Mouse (Mus musculus): ENCODE data around the gene Pld3. TPM values are rescaled to one million over a fixed set of nuclear protein-coding genes. Genes with fewer than 3 reads are reported as not detected.

Pld3 gene
- total and polyA plus RNA-seq, 3 experiments, result 111 to 253 (median 179) TPM

DNA sequence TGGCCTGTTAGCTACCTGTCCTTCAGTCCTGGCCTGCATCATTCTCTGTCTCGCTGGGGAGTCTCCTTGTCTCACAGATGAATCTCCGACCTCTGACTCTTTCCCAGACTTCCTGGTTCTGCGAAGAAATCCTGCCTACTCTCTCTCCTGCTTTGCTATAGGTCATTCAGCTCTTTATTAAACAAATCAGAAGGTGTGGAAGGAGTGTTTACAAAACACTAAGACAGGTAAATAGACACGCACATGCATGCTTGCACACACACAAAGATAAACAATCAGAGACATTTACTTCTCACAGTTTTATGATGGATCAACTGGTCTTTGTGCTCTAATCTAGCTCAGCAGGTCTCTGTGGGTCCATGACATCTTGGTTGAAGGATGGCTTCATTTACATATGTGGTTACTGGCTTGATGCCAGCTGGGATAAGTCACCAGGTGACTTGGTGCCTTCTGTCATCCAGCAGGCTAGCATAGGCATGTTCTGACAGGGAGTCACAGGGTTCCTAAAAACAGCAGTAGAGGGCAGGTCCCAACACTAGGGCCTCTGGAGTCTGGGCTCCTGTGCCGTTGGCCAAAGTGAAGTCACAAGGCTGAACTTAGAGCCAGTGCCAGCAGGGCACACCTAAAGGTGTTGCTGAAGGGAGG is 16.7 kb upstream of the Pld3 start:
- DNase-seq, result no peak

DNA sequence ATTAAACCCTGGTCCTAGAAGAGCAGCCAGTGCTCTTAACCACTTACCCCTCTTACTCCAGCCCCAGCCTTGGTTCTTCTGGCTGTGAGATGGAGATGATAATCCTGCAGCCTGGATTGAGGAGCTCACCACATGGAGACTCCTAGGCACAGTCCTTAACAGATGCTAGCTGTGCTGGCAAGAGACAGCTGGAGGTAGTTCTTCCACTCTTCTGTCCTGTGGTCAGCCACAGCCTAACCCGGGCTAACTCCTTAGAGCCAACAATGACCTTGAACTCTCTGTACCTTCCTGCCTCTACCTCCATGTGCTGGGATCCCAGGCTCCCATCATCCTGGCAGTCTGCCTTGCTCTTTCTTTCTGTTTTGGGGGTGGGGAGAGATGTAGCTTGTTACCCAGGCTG is 8.0 kb upstream of the Pld3 start:
- DNase-seq, result no peak

DNA sequence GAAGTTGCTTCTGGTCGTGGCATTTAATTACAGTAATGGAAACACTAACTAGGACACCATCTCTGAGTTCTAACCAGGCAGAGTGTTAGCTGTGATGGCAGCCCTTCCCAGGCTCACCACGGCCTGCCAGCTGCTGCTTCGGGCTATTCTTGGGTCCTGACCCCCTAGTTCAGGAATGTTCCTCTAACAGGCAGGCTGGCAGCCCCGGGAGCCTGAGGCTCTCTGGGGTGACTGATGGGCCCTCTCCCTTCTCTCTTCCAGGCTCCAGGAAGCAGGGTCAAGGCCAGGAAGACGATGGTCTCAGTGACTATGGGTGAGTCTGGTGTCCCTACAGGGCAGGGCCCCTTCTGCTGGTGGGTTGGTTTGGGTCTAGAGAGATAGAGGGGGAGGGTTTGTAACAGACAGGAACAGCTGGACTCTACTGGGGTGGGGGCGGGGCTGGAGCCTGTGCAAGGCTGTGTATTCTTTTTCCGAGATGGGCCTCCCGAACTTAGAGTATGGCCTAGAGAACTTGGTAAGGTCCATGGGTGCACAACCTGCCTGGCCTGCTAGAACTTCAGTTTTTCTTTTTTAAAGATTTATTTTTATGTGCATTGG is 7.4 kb upstream of the Pld3 start:
- DNase-seq, result no peak

DNA sequence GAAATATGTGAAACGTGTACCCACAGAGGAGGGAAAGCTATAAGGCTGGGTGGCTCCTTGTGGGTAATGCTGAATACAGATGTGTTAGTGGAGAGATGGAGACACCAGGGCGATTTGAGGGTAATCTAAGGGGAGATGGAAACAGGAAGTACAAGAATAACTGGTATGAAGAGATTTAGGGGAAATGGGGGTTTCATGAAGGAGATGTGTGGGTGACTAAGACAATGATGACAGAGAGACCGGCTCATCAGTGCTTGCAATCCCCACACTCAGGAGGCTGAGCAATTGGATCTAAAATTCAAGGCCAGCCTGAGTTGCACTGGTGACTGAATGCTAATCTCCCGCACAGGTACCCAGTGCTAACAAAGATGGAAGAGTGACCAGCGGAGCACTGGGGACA is 948 bp downstream of the Pld3 start:
- peak; percentile 36 for DNase-seq

DNA sequence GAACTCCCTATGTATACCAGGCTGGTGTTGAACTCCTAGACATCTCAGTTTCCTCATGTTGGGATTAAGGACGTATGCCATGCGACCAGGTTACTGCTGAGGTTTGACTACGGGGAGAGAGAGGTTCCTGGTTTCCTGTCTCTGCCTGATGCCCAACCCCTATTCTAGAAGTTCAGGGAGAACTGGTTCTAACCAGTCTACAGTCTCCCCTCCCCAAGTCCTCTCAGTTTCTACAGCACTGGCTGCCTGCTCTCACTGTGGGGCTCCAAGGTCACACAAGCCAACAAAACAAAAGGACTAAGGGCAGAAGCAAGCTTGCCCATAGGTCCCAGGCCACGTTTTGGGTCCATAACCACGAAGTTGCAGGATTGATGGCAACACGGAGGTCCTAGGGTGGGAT is 3.4 kb downstream of the Pld3 start:
- no peak for DNase-seq

DNA sequence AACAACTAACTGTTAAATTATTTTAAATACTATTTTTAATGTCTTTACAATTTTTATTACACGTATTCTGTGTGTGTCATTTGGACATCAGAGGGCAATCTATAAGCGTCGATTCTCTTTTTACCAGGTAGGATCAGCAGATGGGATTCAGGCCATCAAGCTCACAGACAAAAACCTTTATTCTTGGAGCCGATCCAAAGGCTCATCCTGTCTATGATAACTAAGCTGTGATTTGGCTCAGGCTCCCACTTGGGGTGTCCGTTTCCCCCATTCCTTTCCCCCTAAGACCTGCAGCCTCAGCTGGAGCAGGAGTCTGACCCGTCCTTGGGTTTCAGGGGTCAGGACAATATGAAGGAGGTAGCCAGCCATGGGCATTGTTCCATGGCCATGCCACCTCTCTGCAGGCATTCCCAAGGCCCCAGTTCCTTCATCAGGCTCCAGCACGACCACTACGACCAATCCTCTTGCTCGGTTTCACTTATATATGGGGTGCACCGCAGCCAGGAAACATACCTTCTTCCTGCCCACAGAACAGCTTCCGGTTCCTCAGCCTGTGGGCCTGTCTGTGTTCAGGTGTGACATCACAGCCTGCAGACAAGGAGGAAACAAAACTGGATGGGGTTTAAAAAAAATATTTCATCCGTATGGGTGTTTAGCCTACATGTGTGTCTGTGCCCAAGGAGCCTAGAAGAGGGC is 8.2 kb downstream of the Pld3 start:
- no peak for DNase-seq

DNA sequence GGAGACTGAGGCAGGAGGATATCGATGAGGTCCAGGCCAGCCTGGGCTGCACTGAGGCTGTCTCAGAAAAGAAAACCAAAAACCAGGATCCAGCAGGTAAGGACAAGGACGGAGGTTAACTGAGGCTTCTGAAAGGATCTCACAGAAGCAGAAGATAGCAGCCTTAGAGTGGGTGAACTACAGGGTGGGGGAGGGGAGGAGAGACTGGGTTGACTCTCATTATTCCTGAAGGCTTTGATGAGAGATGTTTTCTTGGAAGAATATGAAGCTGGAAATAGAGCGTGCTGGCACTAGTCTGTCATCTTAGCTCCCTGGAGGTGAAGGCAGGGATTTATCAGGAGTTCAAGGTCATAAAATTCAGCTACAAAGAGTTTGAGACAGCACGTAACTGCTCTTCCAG is 9.2 kb downstream of the Pld3 start:
- DNase-seq, result no peak

DNA sequence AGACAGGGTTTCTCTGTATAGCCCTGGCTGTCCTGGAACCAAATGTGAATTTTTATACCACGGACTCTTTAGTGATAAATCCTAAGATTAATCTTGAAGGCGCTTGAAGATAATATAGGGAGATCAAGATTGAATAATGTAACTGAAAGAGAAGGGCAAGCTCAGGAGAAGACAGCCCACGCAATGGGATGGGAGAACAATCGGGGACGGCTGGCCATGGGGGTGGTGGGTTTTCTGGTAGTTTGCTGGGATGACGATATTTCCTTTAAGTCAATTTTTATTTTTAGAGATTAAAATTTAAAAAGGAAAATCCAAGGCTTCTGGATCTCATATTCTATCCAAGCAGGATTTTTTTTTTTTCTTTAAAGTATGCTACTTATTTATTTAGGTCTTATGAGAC is 10.0 kb downstream of the Pld3 start:
- DNase-seq, result no peak

DNA sequence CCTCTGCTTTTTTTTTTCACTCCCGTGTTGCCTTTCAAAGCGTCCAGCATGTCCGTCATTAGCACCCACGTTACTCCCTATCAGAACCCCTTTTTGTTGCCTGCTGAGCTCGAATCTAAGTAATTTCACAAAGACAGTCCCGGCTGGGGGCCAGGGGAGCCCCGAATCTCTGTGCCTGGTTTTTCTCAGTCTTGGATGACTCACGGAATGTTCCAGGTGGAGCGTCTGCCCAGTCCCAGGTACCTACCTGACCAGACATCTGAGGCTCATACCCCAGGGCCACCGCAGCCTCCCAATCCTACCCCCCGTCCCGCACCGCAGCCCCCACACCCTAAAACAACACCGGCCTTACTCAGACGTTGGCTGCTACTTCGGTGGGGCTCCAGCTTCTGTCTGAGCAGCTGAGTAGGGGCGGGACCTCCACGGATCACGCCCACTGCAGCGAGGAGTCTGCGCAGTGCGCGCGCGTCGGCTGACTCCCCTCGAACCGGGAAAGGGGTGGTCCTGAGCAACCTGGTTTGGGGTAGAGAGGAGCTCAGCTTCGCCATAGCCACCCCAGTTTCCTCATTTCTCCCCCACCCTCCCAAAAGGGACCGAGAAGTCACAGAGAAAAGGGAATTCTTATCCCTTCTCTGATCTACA is 10.5 kb downstream of the Pld3 start:
- DNase-seq, result peak; percentile 88

DNA sequence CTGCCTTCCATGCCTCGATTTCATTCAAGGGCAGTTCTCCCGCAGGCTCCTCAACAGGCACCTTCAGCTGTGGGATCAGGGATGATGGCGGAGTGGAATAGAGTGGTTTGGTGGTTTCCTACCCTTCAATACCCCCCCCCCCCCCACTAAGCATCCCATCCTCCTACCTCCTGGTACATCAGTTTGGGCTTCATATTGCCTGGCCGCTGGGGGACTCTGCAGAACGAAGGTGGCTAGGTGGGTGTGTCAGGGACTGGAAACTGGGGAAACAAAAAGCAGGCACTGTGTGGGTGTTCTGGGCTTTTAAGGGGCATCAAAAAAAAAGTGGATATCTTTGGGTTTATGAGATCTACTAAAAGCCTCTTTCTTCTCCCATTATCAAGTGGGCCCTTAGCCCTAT is 11.1 kb downstream of the Pld3 start:
- no peak for DNase-seq

DNA sequence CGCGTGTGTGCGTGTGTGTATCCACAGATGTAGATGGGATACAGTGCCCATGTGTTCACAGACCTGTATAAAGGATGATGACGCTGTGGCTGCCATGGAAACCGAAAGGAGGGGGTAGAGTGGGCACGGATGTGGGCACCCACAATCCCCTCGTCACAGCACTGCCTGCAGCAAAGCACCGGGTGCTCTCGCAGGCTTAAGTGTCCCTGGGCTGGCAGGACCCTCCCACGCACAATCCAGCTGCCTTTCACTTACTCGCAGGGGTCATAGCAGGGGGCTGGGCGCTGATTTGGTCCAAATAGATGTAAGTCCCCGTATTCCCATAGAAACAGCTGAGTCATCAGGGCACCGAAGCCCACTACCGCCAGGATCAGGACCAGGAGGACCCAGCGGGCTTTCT is 11.6 kb downstream of the Pld3 start:
- peak; percentile 37 for DNase-seq

DNA sequence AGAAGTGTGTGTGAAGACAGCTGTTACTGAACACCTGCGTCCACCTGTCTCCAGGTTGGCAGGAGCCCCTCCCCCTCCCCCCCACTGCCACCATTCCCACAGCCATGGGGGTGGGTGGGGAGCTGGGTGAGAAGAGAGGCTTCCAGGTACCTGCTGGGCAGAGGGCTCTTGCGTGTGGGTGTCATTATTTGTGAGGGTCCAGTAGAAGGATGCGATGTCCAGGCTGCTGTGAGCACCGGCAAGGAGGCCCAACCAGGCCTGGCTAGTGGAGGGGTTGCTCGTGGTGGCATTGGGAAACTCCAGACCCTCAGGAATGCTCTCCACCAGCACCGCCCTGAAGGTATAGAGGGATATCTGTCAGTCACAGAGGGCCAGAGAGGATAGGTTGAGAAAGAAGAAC is 12.1 kb downstream of the Pld3 start:
- DNase-seq, result no peak

DNA sequence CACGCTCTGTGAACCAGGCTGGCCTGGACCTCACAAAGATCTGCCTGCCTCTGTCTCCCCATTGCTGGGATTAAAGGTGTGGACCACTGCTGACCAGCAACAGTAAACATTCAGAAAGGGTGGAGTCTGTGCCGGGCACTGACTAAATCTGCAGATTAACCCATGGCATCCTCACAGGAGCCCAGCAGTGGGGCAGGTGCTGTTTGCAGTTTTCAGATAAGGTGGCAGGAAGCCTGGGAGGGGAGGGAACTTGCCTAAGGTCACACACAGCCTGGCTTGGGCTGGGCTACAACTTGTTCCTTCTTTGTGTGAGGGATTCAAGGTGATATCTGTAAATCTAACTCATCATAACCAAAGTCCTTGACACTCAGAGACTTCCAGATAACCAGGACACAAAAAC is 12.5 kb downstream of the Pld3 start:
- DNase-seq, result no peak

DNA sequence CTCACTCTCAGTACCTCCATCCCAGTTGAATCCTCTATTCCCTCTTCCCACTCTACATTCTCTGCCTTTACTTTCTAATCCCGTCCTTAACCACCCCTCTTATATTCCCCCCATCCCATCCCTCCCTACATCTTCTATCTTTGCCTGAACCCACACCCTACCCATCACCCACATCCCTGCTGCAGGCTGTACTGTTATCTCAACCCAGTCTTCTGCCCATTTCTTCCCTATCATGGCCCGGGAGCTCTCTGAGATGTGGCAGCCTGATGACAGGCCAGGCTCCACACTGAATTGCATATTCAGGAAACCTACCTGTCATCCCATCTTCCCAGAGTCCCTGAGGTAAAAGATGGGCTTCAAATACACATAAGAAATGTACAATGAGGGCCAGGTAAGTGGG is 14.2 kb downstream of the Pld3 start:
- DNase-seq, result no peak

DNA sequence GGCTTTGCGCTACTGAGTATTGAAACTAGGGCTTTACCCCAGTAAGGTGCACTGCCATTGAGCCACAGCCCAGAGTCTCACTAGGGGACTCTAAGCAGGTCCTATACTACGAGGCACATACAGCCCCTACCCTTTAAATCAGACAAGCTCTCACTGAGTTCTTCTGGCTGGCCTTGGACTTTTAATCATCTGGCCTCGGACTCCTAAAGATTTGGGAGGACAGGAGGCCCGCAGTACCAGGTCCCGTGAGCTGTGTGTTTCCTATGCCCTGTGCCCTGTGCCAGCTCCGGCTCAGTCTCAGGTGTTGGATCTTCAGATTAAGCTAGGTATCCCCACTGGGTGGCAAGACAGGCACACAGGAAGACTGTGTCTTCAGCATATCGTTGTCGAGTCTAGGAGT is 15.0 kb downstream of the Pld3 start:
- DNase-seq, result peak; percentile 50

DNA sequence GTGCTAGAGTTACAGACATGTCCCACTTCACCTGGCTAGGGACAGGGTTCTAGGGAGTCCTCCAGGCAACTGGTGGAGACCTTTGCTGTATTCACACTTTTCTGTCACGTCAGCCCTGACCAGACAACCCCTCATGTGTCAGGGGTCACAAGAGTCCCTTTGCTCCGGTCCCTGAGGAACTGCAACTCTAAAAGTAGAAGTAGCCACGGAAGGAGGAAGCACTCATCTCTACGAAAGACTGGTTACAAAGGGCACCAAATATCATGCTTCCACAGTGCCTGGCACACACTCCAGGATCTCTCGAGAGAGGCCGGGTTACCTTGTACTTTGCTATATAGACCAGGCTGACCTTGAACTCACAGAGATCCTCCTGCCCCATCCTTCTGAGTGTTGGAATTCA is 16.4 kb downstream of the Pld3 start:
- DNase-seq, result no peak

DNA sequence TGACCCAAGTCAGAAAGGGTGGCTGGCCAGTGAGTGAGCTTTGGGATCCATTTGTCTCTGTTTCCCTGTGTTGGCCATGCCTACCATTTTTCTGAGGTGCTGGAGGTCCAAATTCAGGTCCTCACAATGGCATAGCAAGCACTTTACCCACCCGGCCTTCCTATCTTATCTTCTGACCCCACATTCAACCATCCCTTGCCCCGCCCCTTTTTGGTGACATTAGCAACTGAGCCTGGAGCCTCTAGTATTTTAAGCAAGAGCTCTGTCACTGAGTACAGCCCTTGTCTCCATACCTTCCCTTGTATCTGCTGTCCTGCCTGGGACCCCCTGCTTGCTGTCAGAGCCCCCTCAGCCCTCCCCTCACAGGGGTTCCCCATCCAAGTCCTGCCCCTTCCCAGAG is 17.6 kb downstream of the Pld3 start:
- no peak for DNase-seq

DNA sequence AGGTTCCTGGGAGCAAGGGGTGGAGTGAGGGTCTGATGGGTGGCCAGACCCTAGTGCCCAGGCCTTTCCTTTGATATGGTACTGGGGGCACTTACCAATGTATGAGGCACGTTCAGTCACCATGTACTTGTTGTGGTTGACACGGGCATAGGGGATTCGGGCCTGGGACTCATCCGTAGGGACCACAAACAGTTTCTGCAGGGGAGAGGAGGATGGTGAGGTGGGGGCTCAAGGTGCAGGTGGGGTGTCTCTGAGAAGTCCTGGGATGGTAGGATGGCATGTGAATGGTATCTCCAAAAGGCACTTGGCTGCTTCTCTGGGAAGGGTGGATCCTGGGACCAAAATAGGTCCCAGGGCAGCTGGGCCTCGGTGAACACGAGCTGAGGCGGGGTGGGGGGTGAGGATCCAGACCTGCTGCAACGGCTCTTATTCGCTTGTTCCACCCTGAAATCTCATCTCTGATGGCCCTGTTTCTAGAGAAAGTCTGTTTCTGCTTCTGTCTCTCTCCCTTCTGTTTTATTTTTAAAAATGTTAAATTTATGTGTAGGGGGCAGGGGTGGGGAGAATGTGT is 20.5 kb downstream of the Pld3 start:
- no peak for DNase-seq

DNA sequence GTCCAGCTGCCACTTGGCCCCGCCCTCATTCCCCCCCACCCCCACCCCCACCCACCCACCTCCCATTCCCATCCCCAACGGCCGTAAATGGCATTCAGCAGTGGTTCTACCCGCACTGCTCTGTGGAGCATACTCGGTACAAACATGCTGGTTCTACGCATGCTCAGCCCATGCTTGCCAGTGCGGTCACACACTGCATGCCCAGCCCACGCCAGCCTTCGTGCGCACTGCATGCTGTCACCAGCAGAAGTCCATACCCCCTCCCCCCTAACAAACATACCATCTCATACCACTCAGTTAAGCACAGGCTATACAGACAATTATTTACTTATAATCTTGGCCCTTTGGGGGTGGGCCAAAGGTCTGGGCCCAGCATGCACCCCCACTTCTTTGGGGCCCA is 21.3 kb downstream of the Pld3 start:
- no peak for DNase-seq

DNA sequence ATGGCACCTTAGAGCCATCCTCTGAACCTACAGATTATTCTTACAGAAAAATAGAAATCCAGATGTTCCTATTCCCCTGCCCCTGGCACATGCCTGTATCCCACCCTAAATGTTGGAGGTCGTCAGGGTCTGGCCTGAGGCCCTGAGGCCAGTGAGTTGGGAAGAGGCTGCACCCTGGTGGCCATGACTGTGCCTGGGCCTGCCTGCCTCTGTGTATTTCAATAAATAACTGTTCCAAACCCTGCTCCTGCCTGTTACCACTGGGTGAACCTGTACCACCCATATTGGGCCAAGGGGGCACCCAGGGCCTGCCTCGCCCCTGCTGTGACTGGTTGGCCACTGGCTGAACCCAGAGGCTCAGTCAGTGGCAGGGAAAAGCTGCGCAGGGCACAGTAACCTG is 22.1 kb downstream of the Pld3 start:
- DNase-seq, result no peak

DNA sequence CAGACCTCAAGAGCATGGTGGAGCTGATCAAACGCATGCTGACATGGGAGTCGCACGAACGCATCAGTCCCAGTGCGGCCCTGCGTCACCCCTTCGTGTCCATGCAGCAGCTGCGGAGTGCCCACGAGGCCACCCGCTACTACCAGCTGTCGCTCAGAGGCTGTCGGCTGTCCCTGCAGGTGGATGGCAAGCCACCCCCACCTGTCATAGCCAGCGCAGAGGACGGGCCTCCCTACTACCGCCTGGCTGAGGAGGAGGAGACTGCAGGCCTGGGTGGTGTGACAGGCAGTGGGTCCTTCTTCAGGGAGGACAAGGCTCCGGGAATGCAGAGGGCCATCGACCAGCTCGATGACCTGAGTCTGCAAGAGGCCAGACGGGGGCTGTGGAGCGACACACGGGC is 23.9 kb downstream of the Pld3 start:
- no peak for DNase-seq

DNA sequence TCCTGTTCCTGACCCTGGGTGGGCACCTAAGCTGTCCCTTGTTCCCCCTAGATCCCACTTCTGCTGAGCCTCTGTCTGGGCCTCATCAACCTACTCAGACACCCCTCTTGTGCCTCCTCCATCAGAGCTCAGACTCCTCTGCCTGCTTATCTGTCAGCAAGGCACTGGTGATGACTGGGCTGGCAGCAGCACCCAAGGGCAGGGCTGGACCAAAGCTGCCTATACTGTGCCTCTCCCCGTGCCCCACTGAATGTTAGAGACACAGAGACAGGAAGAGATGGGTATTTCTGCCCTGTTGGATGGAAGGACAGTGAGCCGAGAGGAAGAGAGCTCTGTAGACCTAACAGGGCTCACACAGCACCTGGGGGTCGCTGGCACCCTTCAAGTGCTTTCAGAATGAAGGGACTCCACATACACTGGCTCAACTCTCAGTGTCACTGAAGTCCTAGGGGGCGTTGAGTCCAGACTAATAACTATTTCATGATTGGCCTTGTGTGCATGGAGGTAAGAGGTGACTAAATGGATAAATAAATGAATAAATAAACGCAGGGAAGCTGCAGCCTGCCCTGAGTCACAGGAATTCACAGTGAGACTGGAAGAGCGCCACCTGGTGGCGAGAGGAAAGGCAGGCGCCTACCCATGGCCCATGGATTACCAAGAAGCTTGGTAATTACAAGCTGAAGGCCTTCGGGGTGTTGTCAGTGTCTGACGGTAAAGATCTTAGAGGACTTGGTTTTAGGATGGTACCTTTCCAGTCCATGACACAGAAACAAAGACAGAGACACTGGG is 26.8 kb downstream of the Pld3 start:
- DNase-seq, result peak; percentile 74

Data from adrenal gland, adult 2 months (tissue).